Mouse (Mus musculus): Measurements from ENCODE around the gene Krtap1-4. TPM values are rescaled to one million over a fixed set of nuclear protein-coding genes. Genes with fewer than 3 reads are reported as not detected.

Gene Krtap1-4
- total RNA-seq, 2 experiments from 2014 or later: not detected

DNA sequence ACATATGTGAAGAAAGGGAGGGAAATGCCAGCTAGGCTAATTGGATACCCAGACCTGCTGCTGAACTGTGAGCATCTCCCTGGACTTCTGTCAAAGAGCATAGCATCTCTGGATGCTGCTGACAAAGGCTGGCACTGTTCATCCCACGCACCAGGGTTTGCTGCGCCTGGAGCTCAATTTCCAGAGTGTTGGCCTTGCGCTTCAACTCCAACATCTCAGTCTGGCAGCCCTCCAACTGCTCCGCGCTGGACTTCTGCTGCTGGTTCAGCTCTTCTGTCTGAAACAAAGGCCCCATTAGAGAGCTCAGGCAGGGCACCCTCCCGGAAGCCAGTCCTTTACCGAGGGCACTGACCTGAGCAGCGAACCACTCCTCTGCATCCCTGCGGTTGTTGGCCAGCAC is 43.7 kb downstream of the Krtap1-4 start:
- DNase-seq (ENCODE audit: extremely low spot score in 1 of 2, low spot score in 2 of 2): peak; percentile 17 to 28
- intact Hi-C loops (cut with DNase I): no loop called here
- no peak for TF ChIP-seq CTCF (IDR thresholded peaks at IDR 0.05)
- Histone ChIP-seq H3K4me3 (no peak overlapping the region), H3K27ac (no peak overlapping the region)

Other genes starting within 250 kb of the Krtap1-4 start
- gene Krt26, start 245.7 kb downstream of the Krtap1-4 start, total RNA-seq (2021): not detected
- not detected for gene Krt27, start 232.6 kb downstream of the Krtap1-4 start, total RNA-seq (2021)
- gene Krt28, start 208.8 kb downstream of the Krtap1-4 start, total RNA-seq (2021): not detected
- gene Krt10, start 194.3 kb downstream of the Krtap1-4 start, total RNA-seq (2021): 10 to 100 TPM in 1 of 2 experiments, 1 to 10 TPM in 1; 9.6 to 10.1 TPM
- 10 to 100 TPM in 1 of 2 experiments, 1 to 10 TPM in 1; 8.7 to 11.6 TPM for gene Krt12, start 161.4 kb downstream of the Krtap1-4 start, total RNA-seq (2021)
- gene Krt20, start 145.5 kb downstream of the Krtap1-4 start, total RNA-seq (2021): not detected
- not detected for gene Krt23, start 90.5 kb downstream of the Krtap1-4 start, total RNA-seq (2021)
- gene Krt39, start 62.3 kb downstream of the Krtap1-4 start, total RNA-seq (2021): not detected
- gene Krt40, start 40.5 kb downstream of the Krtap1-4 start, total RNA-seq (2021): not detected
- gene Krtap3-3, start 32.8 kb downstream of the Krtap1-4 start, total RNA-seq (2021): not detected
- not detected for gene Krtap3-2, start 26.8 kb downstream of the Krtap1-4 start, total RNA-seq (2021)
- not detected for gene Gm11939, start 24.2 kb downstream of the Krtap1-4 start, total RNA-seq (2021)
- gene Krtap3-1, start 17.0 kb downstream of the Krtap1-4 start, total RNA-seq (2021): not detected
- not detected for gene Krtap1-5, start 2.6 kb downstream of the Krtap1-4 start, total RNA-seq (2021)
- not detected for gene Krtap1-3, start 7.7 kb upstream of the Krtap1-4 start, total RNA-seq (2021)
- gene Krtap9-3, start 14.5 kb upstream of the Krtap1-4 start, total RNA-seq (2021): not detected
- gene Gm11938, start 19.7 kb upstream of the Krtap1-4 start, total RNA-seq (2021): not detected
- not detected for gene Gm11937, start 26.5 kb upstream of the Krtap1-4 start, total RNA-seq (2021)
- not detected for gene Krtap2-4, start 31.2 kb upstream of the Krtap1-4 start, total RNA-seq (2021)
- not detected for gene Gm11562, start 36.8 kb upstream of the Krtap1-4 start, total RNA-seq (2021)
- gene Krtap4-1, start 44.6 kb upstream of the Krtap1-4 start, total RNA-seq (2021): not detected
- not detected for gene Krtap4-2, start 51.4 kb upstream of the Krtap1-4 start, total RNA-seq (2021)
- gene Krtap4-7, start 60.4 kb upstream of the Krtap1-4 start, total RNA-seq (2021): not detected
- gene Gm11555, start 66.6 kb upstream of the Krtap1-4 start, total RNA-seq (2021): not detected
- not detected for gene Gm11563, start 75.3 kb upstream of the Krtap1-4 start, total RNA-seq (2021)
- not detected for gene Krtap4-6, start 82.3 kb upstream of the Krtap1-4 start, total RNA-seq (2021)
- not detected for gene Gm14190, start 107.1 kb upstream of the Krtap1-4 start, total RNA-seq (2021)
- not detected for gene Gm14180, start 150.6 kb upstream of the Krtap1-4 start, total RNA-seq (2021)
- not detected for gene Gm11595, start 189.3 kb upstream of the Krtap1-4 start, total RNA-seq (2021)
- gene Krtap4-8, start 197.1 kb upstream of the Krtap1-4 start, total RNA-seq (2021): not detected
- gene Krtap4-9, start 201.5 kb upstream of the Krtap1-4 start, total RNA-seq (2021): not detected
- not detected for gene Gm11596, start 209.8 kb upstream of the Krtap1-4 start, total RNA-seq (2021)
- gene Gm11569, start 215.3 kb upstream of the Krtap1-4 start, total RNA-seq (2021): not detected
- not detected for gene Gm11554, start 220.8 kb upstream of the Krtap1-4 start, total RNA-seq (2021)
- not detected for gene Krtap4-13, start 226.2 kb upstream of the Krtap1-4 start, total RNA-seq (2021)
- not detected for gene Gm11564, start 232.0 kb upstream of the Krtap1-4 start, total RNA-seq (2021)